Mouse (Mus musculus) embryonic facial prominence, embryonic 14.5 days (tissue): ENCODE data around the gene Olfr464. TPM values are rescaled to one million over a fixed set of nuclear protein-coding genes. Genes with fewer than 3 reads are reported as not detected.

Source experiments
- ATAC-seq: fragments of 200-750 bp; cut with Nextera tagmentation; 2 replicates; pipeline ENCODE4 v1.8.0; 2017; ENCODE audit warnings: low read depth, moderate number of reproducible peaks, moderate TSS enrichment
- DNase-seq: peaks from one replicate; pipeline ENCODE4 v3.0.0-alpha.2; 2015; ENCODE audit warnings: low spot score
- H3K27ac ChIP-seq: fragments of 300-500 bp; sonication (generic); replicated peaks from 2 replicates; pipeline ENCODE4 v1.5.1; 2014; ENCODE audit warnings: low read depth, mild to moderate bottlenecking, low read length, moderate library complexity
- H3K27me3 ChIP-seq: fragments of 300-500 bp; sonication (generic); replicated peaks from 2 replicates; pipeline ENCODE4 v1.6.1; 2014; ENCODE audit warnings: low read length; ENCODE audit not compliant: control insufficient read depth, insufficient read depth
- H3K36me3 ChIP-seq: fragments of 300-500 bp; sonication (generic); 2 replicates; pipeline ENCODE4 v1.6.1; 2014; ENCODE audit warnings: low read length, mixed read lengths; ENCODE audit not compliant: control insufficient read depth, insufficient read depth
- H3K4me1 ChIP-seq: fragments of 300-500 bp; sonication (generic); 2 replicates; pipeline ENCODE4 v1.6.1; 2014; ENCODE audit warnings: antibody characterized with exemption, low read length; ENCODE audit not compliant: control insufficient read depth, insufficient read depth
- H3K4me2 ChIP-seq: fragments of 300-500 bp; sonication (generic); 2 replicates; pipeline ENCODE4 v1.6.1; 2014; ENCODE audit warnings: low read depth, mild to moderate bottlenecking, low read length, moderate library complexity, mixed read lengths
- H3K4me3 ChIP-seq: fragments of 300-500 bp; sonication (generic); 2 replicates; pipeline ENCODE4 v1.5.1; 2014; ENCODE audit warnings: low read depth, mild to moderate bottlenecking, low read length
- H3K9ac ChIP-seq: fragments of 300-500 bp; sonication (generic); 2 replicates; pipeline ENCODE4 v1.6.1; 2014; ENCODE audit warnings: low read depth, mild to moderate bottlenecking, low read length, moderate library complexity, mixed read lengths
- H3K9me3 ChIP-seq: fragments of 300-500 bp; sonication (generic); 2 replicates; pipeline ENCODE4 v1.6.1; 2016; ENCODE audit warnings: low read length; ENCODE audit not compliant: control insufficient read depth
- WGBS: fragments of 180-500 bp; shearing (Covaris S2); extraction: QIAGEN DNeasy Blood & Tissue Kit; methylation state at CpG from one replicate; pipeline ENCODE4 v1.1.7; 2014; 5-methylcytosine and 5-hydroxymethylcytosine counted together
- polyA plus RNA-seq: library from polyadenylated mRNA; unstranded; fragments of >200 nt; fragmentation: Nextera tagmentation; extraction: Ambion mirVana; gene quantifications from 2 replicates; pipeline ENCODE4 v1.2.1, GENCODE M21; 2014

Olfr464 gene
- polyA plus RNA-seq, 1 experiment from 2014 or later: 0.22 TPM

GRCm38 (mm10) chr11:87933731-87934130, 13.0 kb upstream of the Olfr464 start:
- H3K27ac ChIP-seq: no peak overlapping the region
- H3K4me2 ChIP-seq: no peak overlapping the region
- no peak for DNase-seq
- no peak for ATAC-seq
- H3K4me3 ChIP-seq: no peak overlapping the region
- no peaks in the 10 kb centered on the region for H3K27me3 ChIP-seq
- no peak overlapping the region for H3K9ac ChIP-seq
- H3K36me3 ChIP-seq: no peaks in the 10 kb centered on the region
- no peaks in the 10 kb centered on the region for H3K4me1 ChIP-seq
- no peaks in the 10 kb centered on the region for H3K9me3 ChIP-seq
- 77% methylated on average over 2 of the region's 2 CpGs for WGBS

DNA sequence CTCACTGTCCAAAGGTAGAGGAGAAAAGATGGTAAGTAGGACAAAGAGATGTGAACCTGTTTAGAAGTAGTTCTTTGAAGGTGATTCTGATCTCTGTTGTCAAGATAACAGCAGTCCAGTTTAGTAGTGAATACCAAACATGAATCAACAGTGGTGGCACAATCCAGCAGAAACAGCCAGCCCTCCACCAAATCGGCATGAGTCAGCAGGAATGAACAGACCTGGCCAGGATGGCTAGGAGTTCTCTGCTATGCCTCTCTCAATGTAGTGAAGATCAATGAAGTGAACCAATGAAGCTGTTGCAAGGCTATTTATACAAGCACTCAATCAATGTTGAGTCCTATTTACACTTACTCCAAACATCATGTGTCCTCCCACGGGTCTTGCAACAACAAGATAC, 9.6 kb upstream of the Olfr464 start:
- H3K4me1 ChIP-seq: no peaks in the 10 kb centered on the region
- H3K4me2 ChIP-seq: no peak overlapping the region
- H3K9ac ChIP-seq: no peak overlapping the region
- H3K36me3 ChIP-seq: no peaks in the 10 kb centered on the region
- ATAC-seq (no peak), DNase-seq (no peak)
- no peaks in the 10 kb centered on the region for H3K9me3 ChIP-seq
- no peaks in the 10 kb centered on the region for H3K27me3 ChIP-seq
- no peak overlapping the region for H3K27ac ChIP-seq
- WGBS: 88% methylated on average over 2 of the region's 2 CpGs
- H3K4me3 ChIP-seq: no peak overlapping the region

- 64% methylated on average over 2 of the region's 2 CpGs for WGBS
- Histone ChIP-seq H3K4me3 (no peak overlapping the region), H3K9ac (no peak overlapping the region), H3K9me3 (no peaks in the 10 kb centered on the region), H3K27me3 (no peaks in the 10 kb centered on the region), H3K4me1 (no peaks in the 10 kb centered on the region), H3K4me2 (no peak overlapping the region), H3K36me3 (no peaks in the 10 kb centered on the region), H3K27ac (no peak overlapping the region)
- DNase-seq (no peak), ATAC-seq (no peak)
Observed at GRCm38 (mm10) chr11:87920301-87920700, 466 bp downstream of the Olfr464 start.

GRCm38 (mm10) chr11:87916005-87916404, 4.8 kb downstream of the Olfr464 start:
- Histone ChIP-seq H3K4me1 (no peaks in the 10 kb centered on the region), H3K9me3 (no peaks in the 10 kb centered on the region), H3K27ac (no peak overlapping the region), H3K4me3 (no peak overlapping the region), H3K27me3 (no peaks in the 10 kb centered on the region), H3K9ac (no peak overlapping the region), H3K36me3 (no peaks in the 10 kb centered on the region), H3K4me2 (no peak overlapping the region)
- ATAC-seq (no peak), DNase-seq (no peak)
- WGBS: 84% methylated on average over 1 of the region's 1 CpGs

DNA sequence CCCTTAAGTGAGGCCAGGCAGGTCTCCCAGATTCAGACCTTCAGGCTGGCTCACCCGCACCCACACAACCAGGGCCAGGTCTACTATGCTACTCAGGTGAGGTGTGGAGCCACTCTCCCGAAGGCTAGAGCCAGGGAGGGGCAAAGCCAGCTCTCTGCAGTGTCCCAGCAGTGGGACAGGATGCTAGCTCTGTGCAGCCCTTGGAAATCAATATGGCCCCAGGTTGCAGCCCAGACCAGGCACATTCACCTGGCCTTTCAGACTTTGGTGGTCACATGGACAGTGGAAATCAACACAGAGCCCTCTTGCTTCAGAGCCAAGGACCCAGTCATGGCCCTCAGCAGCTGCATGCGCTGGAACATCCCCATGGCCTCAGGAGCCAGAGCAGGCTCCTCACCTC, 16.4 kb downstream of the Olfr464 start:
- H3K9me3 ChIP-seq: no peaks in the 10 kb centered on the region
- H3K4me1 ChIP-seq: no peaks in the 10 kb centered on the region
- ATAC-seq (no peak), DNase-seq (no peak)
- no peak overlapping the region for H3K4me3 ChIP-seq
- no peaks in the 10 kb centered on the region for H3K27me3 ChIP-seq
- 74% methylated on average over 3 of the region's 3 CpGs for WGBS
- no peak overlapping the region for H3K27ac ChIP-seq
- H3K9ac ChIP-seq: no peak overlapping the region
- H3K4me2 ChIP-seq: no peak overlapping the region
- H3K36me3 ChIP-seq: no peaks in the 10 kb centered on the region

- H3K27me3 ChIP-seq: no peaks in the 10 kb centered on the region
- no peak within 1 kb of the TSS for H3K27ac ChIP-seq
- H3K9me3 ChIP-seq: no peaks in the 10 kb centered on the region
- DNase-seq: no peak
- no peaks in the 10 kb centered on the region for H3K36me3 ChIP-seq
- no peak for ATAC-seq
- no peaks in the 10 kb centered on the region for H3K4me1 ChIP-seq
- no peak within 1 kb of the TSS for H3K4me2 ChIP-seq
- H3K4me3 ChIP-seq: no peak within 1 kb of the TSS
- no peak within 1 kb of the TSS for H3K9ac ChIP-seq
Observed at GRCm38 (mm10) chr11:87897287-87897686, 23.5 kb downstream of the Olfr464 start, which contains the start of gene Olfr463. Gene Olfr463 (minus strand): TSS chr11:87897387.

DNA sequence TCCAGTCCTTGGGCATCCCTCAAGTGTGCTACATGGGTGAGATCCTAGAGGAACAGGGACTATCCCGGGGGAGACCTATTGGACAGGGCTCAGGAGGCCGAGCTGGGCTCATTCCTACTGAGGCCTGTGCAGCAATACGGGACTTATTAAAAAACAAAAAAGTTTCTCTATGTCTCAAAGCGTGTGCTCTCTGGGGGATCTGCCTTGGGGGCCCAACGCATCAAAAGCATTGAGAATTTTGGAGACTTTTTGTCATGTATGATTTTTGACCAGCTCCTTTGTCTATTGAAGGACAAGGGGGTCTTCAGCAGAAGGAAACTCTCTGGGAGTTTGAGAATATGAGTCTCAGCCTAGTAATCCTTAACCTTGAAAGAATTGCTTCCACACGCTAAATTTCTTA, 28.6 kb downstream of the Olfr464 start, which contains the start of gene Olfr462:
Gene Olfr462, minus strand, starts transcription at position 101 of the 400 bp plus-strand sequence.
- ATAC-seq: no peak
- WGBS: 81% methylated on average over 6 of the region's 6 CpGs
- Histone ChIP-seq H3K36me3 (no peaks in the 10 kb centered on the region), H3K4me3 (no peak within 1 kb of the TSS), H3K9me3 (no peaks in the 10 kb centered on the region), H3K9ac (no peak within 1 kb of the TSS), H3K27ac (no peak within 1 kb of the TSS), H3K27me3 (no peaks in the 10 kb centered on the region), H3K4me1 (no peaks in the 10 kb centered on the region), H3K4me2 (no peak within 1 kb of the TSS)
- DNase-seq: no peak

DNA sequence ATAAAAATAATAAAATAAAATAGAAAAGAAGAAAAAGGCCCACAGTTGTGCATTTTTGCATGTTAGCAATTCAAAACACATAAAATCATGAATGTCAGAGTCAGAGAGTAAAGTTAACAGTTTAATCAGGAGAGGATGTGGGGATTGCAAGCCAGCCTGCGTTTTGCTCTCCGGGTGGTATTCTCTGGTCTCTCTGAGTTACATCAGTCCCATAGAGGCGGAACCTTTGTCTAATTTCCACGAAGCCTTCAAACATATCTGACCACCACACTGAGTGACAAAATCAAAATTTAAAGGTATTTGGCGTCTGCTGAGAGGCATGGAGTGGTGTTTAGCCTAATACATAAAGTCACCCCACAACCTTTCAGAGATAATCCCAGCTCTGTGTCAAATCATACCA, 35.9 kb downstream of the Olfr464 start:
- no peak overlapping the region for H3K9ac ChIP-seq
- DNase-seq (no peak), ATAC-seq (no peak)
- H3K9me3 ChIP-seq: no peaks in the 10 kb centered on the region
- H3K4me3 ChIP-seq: no peak overlapping the region
- WGBS: 74% methylated on average over 5 of the region's 5 CpGs
- H3K27ac ChIP-seq: no peak overlapping the region
- H3K27me3 ChIP-seq: no peaks in the 10 kb centered on the region
- no peak overlapping the region for H3K4me2 ChIP-seq
- H3K36me3 ChIP-seq: no peaks in the 10 kb centered on the region
- no peaks in the 10 kb centered on the region for H3K4me1 ChIP-seq

GRCm38 (mm10) chr11:87883493-87883892, 37.3 kb downstream of the Olfr464 start:
- no peak overlapping the region for H3K4me2 ChIP-seq
- no peak overlapping the region for H3K27ac ChIP-seq
- ATAC-seq: no peak
- H3K9me3 ChIP-seq: no peaks in the 10 kb centered on the region
- no peaks in the 10 kb centered on the region for H3K4me1 ChIP-seq
- no peak for DNase-seq
- no peak overlapping the region for H3K9ac ChIP-seq
- H3K27me3 ChIP-seq: no peaks in the 10 kb centered on the region
- H3K36me3 ChIP-seq: no peaks in the 10 kb centered on the region
- H3K4me3 ChIP-seq: no peak overlapping the region
- 42% methylated on average over 5 of the region's 5 CpGs for WGBS
